Mouse (Mus musculus) stomach, embryonic 16.5 days (tissue): Measurements from ENCODE around the gene Vmn1r113. TPM values are rescaled to one million over a fixed set of nuclear protein-coding genes. Genes with fewer than 3 reads are reported as not detected.
"Not testable (repeated sequence)": the region's sequence is repeated elsewhere in the genome, so short reads cannot be mapped to it uniquely, and the experiment has no call there.

Source experiments
- ATAC-seq: fragments of 200-750 bp; cut with Nextera tagmentation; 2 replicates; pipeline ENCODE4 v1.8.0; 2017; ENCODE audit warnings: moderate number of reproducible peaks, moderate TSS enrichment; ENCODE audit not compliant: insufficient read depth, low FRiP score
- H3K27ac ChIP-seq: fragments of 300-500 bp; sonication (generic); 2 replicates; pipeline ENCODE4 v1.5.1; 2014; ENCODE audit warnings: low read length
- H3K27me3 ChIP-seq: fragments of 300-500 bp; sonication (generic); 2 replicates; pipeline ENCODE4 v1.6.1; 2014; ENCODE audit warnings: low read length, control low read depth, mixed read lengths; ENCODE audit not compliant: control insufficient read depth, insufficient read depth
- H3K36me3 ChIP-seq: fragments of 300-500 bp; sonication (generic); 2 replicates; pipeline ENCODE4 v1.6.1; 2014; ENCODE audit warnings: low read length; ENCODE audit not compliant: control insufficient read depth, insufficient read depth
- H3K4me1 ChIP-seq: fragments of 300-500 bp; sonication (generic); 2 replicates; pipeline ENCODE4 v1.6.1; 2014; ENCODE audit warnings: low read length, control low read depth, mixed read lengths; ENCODE audit not compliant: control insufficient read depth, insufficient read depth
- H3K4me2 ChIP-seq: fragments of 300-500 bp; sonication (generic); 2 replicates; pipeline ENCODE4 v1.6.1; 2014; ENCODE audit warnings: low read depth, low read length, mixed read lengths
- H3K4me3 ChIP-seq: fragments of 300-500 bp; sonication (generic); replicated peaks from 2 replicates; pipeline ENCODE4 v1.5.1; 2014; ENCODE audit warnings: mild to moderate bottlenecking, low read length
- H3K9ac ChIP-seq: fragments of 300-500 bp; sonication (generic); 2 replicates; pipeline ENCODE4 v1.6.1; 2014; ENCODE audit warnings: low read length
- H3K9me3 ChIP-seq: fragments of 300-500 bp; sonication (generic); replicated peaks from 2 replicates; pipeline ENCODE4 v1.6.1; 2016; ENCODE audit warnings: low read length, control low read depth; ENCODE audit not compliant: control insufficient read depth
- WGBS: fragments of 180-500 bp; shearing (Covaris S2); extraction: QIAGEN DNeasy Blood & Tissue Kit; methylation state at CpG from one replicate; pipeline ENCODE4 v1.1.7; 2014; 5-methylcytosine and 5-hydroxymethylcytosine counted together
- polyA plus RNA-seq: library from polyadenylated mRNA; unstranded; fragments of >200 nt; fragmentation: Nextera tagmentation; extraction: Ambion mirVana; gene quantifications from 2 replicates; pipeline ENCODE4 v1.2.1, GENCODE M21; 2015

Vmn1r113 gene
- polyA plus RNA-seq: not detected in 2 replicates

- not testable (repeated sequence) for H3K4me2 ChIP-seq, H3K4me3 ChIP-seq, H3K9ac ChIP-seq, H3K9me3 ChIP-seq, ATAC-seq, H3K4me1 ChIP-seq, H3K27me3 ChIP-seq, H3K36me3 ChIP-seq, H3K27ac ChIP-seq
- 60% methylated on average over 2 of the region's 2 CpGs for WGBS
Observed at GRCm38 (mm10) chr7:20786985-20787384, at the start of gene Vmn1r113. TSS of gene Vmn1r113 (plus strand) at chr7:20787285.

GRCm38 (mm10) chr7:20770885-20771284 is 16.2 kb upstream of the Vmn1r113 start, which contains the start of gene Vmn1r112:
TSS of gene Vmn1r112 (plus strand) at chr7:20771185.
- not testable (repeated sequence) for H3K9me3 ChIP-seq, H3K36me3 ChIP-seq, ATAC-seq, H3K27ac ChIP-seq, H3K4me2 ChIP-seq, H3K4me3 ChIP-seq, H3K4me1 ChIP-seq, H3K9ac ChIP-seq, H3K27me3 ChIP-seq
- WGBS: no CpG with 5 or more reads among the region's 3 CpGs

GRCm38 (mm10) chr7:20812086-20812485 is 25.0 kb downstream of the Vmn1r113 start, which contains the start of gene Vmn1r114:
TSS of gene Vmn1r114 (minus strand) at chr7:20812186.
- H3K27me3 ChIP-seq, H3K9me3 ChIP-seq, H3K9ac ChIP-seq, H3K27ac ChIP-seq, ATAC-seq, H3K4me1 ChIP-seq, H3K36me3 ChIP-seq, H3K4me3 ChIP-seq, H3K4me2 ChIP-seq: not testable (repeated sequence)
- no CpG with 5 or more reads among the region's 5 CpGs for WGBS

Other genes with a start within 250 kb of the Vmn1r113 start
- gene Gm5726, start 241.5 kb upstream of the Vmn1r113 start, polyA plus RNA-seq: not detected in 2 replicates
- gene Gm4141, start 211.0 kb upstream of the Vmn1r113 start, polyA plus RNA-seq: not detected in 2 replicates
- gene Gm4513, start 188.3 kb upstream of the Vmn1r113 start, polyA plus RNA-seq: not detected in 2 replicates
- gene Vmn1r107, start 118.4 kb upstream of the Vmn1r113 start, polyA plus RNA-seq: not detected in 2 replicates
- gene Vmn1r111, start 84.1 kb upstream of the Vmn1r113 start, polyA plus RNA-seq: not detected in 2 replicates
- not detected in 2 replicates for gene Gm10668, start 56.7 kb upstream of the Vmn1r113 start, polyA plus RNA-seq
- gene Vmn1r112, start 16.1 kb upstream of the Vmn1r113 start, polyA plus RNA-seq: not detected in 2 replicates
- gene Vmn1r114, start 24.9 kb downstream of the Vmn1r113 start, polyA plus RNA-seq: not detected in 2 replicates
- gene Vmn1r115, start 57.7 kb downstream of the Vmn1r113 start, polyA plus RNA-seq: not detected in 2 replicates
- gene Vmn1r116, start 85.0 kb downstream of the Vmn1r113 start, polyA plus RNA-seq: not detected in 2 replicates
- gene Vmn1r117, start 96.8 kb downstream of the Vmn1r113 start, polyA plus RNA-seq: not detected in 2 replicates
- gene Vmn1r118, start 125.1 kb downstream of the Vmn1r113 start, polyA plus RNA-seq: not detected in 2 replicates
- not detected in 2 replicates for gene Vmn1r119, start 225.2 kb downstream of the Vmn1r113 start, polyA plus RNA-seq